Mouse (Mus musculus) gastrocnemius, adult 8-10 months (tissue): ENCODE data around the gene Enoph1. TPM values are rescaled to one million over a fixed set of nuclear protein-coding genes. Genes with fewer than 3 reads are reported as not detected.

Experiments
- DNase-seq, 2 experiments: peaks; one replicate each; pipeline ENCODE4 v3.0.0; 2022; ENCODE audit warnings: low spot score in 2 of 2
- total RNA-seq, 4 experiments: library from RNA; stranded (reverse); gene quantifications; 2 replicates each; pipeline ENCODE4 v1.2.4; 2022

Enoph1 gene
- total RNA-seq, 4 experiments from 2014 or later = 6.9 to 9.8 (median 8.3) TPM

- no peak for DNase-seq
These were observed 39.5 kb downstream of the Enoph1 start for GRCm38 (mm10) chr5:100079040-100079930.

GRCm38 (mm10) chr5:100079931-100080275, 40.1 kb downstream of the Enoph1 start:
- DNase-seq = no peak

- DNase-seq = no peak
These were observed 42.2 kb downstream of the Enoph1 start for GRCm38 (mm10) chr5:100082006-100082405.

GRCm38 (mm10) chr5:100083953-100084562, 44.3 kb downstream of the Enoph1 start:
- DNase-seq = no peak

GRCm38 (mm10) chr5:100085097-100085496, 45.3 kb downstream of the Enoph1 start:
- no peak for DNase-seq

- no peak for DNase-seq
These were observed 50.9 kb downstream of the Enoph1 start for GRCm38 (mm10) chr5:100090515-100091262.

- DNase-seq = no peak
These were observed 51.4 kb downstream of the Enoph1 start for GRCm38 (mm10) chr5:100091263-100091594.

- no peak for DNase-seq
These were observed 51.8 kb downstream of the Enoph1 start for GRCm38 (mm10) chr5:100091602-100092001.

- no peak for DNase-seq
These were observed 57.2 kb downstream of the Enoph1 start for GRCm38 (mm10) chr5:100096955-100097354.

- no peak for DNase-seq
These were observed 58.2 kb downstream of the Enoph1 start for GRCm38 (mm10) chr5:100097967-100098366.

- no peak for DNase-seq
These were observed 62.6 kb downstream of the Enoph1 start for GRCm38 (mm10) chr5:100102395-100102794.

- DNase-seq = no peak
These were observed 69.1 kb downstream of the Enoph1 start for GRCm38 (mm10) chr5:100108866-100109265.

- no peak for DNase-seq
These were observed 69.9 kb downstream of the Enoph1 start for GRCm38 (mm10) chr5:100109543-100110282.

- DNase-seq = no peak
These were observed 70.8 kb downstream of the Enoph1 start for GRCm38 (mm10) chr5:100110581-100110980.

GRCm38 (mm10) chr5:100113403-100113802, 73.6 kb downstream of the Enoph1 start:
- no peak for DNase-seq

Other genes with a start within 250 kb of the Enoph1 start
- gene Vamp9, start 133.7 kb upstream of the Enoph1 start, total RNA-seq = not detected
- 10 to 100 TPM; 47.4 to 79.5 (median 63.1) TPM for gene Hnrnpd, start 61.0 kb upstream of the Enoph1 start, total RNA-seq
- under 1 TPM in 1 of 4 experiments, not detected in 3; 0.46 TPM for gene 4930524J08Rik, start 60.9 kb upstream of the Enoph1 start, total RNA-seq
- 10 to 100 TPM; 53.5 to 80.2 (median 65.3) TPM for gene Hnrnpdl, start 321 bp upstream of the Enoph1 start, total RNA-seq
- 1 to 10 TPM in 2 of 4 experiments, under 1 TPM in 2; 0.64 to 2.9 (median 1.1) TPM for gene Tmem150c, start 119.8 kb downstream of the Enoph1 start, total RNA-seq